Mouse (Mus musculus): ENCODE results near the gene Sema5a.

The Sema5a gene

DNA sequence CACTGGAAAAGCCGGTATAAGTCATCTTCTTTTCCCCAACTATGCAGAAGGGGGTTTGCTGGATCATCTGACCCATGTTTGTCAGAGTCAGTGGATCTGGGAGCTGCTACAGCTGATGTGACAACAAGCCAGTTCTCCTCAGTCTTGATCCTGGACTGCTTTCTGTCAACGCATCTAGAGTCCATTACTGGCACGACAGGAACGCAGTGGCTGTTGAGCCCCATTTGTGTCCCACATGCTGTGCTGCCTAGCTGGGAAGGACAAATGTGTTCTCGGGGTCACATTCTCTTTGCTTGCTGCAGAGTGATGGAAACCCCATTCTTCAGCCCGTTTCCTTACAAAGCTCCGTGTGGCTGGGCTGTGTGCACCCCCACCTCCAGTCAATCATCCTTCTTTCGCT, 12.7 kb downstream of the Sema5a start:
- no peak for DNase-seq

DNA sequence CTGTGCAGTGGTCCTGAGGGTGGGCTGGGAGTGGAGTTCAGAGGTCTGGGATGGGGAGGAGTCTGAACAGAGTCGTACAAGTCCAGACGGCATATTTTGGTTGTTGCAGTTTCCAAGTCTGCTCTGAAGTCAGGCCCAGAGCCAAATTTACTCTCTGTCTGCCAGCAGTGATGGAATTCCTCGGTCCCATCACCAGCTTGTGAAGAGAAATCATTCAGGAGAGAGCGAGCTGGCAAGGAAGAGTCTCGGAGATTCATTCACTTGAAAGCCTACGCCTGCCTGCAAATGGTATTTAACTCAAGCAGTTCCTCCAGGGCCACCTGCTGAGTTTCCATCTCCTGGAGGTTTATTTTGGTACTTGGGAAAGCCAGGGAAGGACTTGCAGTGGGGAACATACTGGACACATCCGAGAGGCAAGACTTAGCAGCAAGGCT, 13.3 kb downstream of the Sema5a start:
- peak; percentile 80 for DNase-seq

DNA sequence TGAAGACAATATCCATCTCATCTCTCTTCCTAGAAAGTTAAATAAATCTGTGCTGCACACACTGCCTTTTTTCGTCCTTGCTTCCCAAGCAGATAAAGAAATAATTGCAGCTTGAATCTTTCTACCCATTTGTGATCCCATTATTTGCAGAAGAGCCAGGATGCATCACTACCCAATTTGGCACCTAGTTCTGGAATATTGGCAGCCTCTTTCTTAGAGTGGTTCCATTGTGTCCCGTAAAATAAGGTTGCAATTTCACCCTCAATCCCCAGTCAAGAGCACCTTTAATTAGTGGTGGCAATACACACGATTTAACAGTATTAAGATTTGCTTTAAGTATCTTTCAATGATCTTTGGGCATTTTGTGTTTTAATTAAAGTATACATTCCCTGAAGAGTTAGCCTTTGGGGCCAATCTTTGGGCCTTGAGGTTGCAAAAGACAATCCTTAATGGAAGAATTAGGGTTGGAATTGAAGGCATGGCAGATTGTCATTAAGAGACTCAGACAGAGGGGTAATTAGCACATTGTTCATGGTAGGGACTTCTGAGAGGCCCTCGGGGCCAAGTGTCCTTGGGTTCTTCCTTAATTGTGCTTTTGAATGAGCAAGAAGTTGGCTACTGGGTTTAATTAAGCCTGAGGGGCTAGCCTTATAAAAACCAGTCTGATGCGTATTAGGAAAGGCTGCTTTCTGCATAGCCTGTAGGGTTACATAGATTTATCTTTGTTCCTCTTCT, 14.9 kb downstream of the Sema5a start:
- DNase-seq = no peak

DNA sequence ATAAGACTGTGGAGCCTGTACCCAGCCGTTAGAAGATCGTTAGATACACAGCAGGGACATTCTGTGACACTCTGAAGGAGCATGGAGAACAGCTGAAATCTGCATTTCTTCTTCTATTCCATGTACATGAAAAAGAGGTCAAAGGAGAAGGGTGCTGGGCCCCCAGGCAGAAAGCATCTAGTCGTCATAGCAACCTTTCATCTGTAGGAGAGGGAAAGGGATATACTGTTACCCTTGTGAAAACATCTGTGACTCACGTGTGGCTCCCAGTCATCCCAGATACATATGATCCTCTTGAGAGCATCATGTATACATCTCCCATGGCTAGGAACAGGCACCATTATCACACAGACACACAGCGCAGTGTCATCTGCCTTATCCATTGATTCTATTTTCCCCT, 16.3 kb downstream of the Sema5a start:
- DNase-seq = no peak

DNA sequence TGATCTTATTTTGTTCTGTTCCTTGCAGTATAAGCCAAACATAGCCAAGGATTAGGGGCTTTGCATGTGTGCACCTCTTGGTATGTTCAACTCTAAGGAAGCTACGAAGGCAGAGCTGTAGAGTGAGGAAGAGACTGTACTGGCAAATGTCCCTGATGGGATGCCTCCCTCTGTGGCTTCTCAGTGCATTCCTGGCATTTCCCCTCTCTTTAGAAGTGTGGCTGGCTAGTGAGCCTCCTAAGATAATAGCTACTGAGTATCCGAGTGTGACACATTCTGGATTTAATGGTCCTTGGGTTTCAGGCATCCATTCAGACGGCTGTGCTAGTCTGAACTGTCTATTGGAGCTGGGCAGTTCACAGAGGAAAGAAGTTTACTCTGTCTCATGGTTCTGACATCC, 19.0 kb downstream of the Sema5a start:
- DNase-seq = no peak

DNA sequence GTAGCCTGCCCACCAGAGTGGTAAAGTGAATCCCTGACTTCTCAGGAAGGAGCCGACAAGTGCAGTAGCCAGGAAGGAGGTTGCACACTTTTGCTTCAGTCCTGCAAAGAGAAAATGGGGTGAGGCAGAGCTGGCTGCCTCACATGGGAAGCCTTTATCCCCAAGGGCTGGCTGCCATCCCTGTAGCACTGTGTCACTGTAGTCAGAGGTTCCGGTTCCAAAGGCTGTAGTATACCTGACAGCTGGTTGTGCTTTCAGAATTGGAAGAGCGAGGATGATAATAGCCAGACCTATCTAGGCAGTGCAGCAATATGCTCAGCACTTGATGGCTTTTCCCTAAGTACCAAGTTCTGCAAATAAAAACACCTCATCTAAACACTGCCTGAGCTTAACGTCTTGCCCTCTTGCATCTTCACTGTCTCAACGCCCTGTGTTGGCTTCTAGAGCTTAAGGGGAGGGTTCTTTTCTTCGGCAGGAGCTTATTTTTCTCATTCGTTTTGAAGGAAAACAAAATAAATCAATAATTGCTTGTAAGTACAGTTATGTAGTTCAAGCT, 20.3 kb downstream of the Sema5a start:
- DNase-seq = no peak

DNA sequence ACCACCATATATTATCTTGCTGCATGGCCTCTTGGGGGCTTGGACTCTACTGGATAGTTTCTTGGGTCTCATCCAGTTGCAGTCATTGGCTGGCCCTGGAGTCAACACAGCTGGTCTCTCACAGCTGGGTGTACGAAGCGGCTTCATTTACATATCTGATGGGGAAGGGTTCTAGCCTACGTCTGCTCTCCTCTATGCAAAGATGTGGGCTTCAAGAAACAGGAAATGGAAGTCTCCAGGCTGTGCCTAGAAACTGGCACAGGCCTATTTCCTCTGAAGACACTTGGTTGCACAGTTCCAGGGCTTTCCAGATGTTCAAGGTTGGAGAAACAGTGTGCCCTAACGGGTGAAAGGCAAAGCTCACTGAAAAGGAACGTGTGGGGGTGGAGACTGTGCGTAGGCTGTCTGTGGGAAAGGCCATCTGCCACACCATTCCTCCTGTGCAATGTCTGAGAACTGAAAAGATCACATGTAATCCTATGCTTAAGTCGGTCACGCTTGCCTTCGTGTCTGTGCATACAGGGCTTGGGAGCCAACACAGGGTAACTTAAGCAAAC, 20.8 kb downstream of the Sema5a start:
- peak; percentile 49 for DNase-seq

DNA sequence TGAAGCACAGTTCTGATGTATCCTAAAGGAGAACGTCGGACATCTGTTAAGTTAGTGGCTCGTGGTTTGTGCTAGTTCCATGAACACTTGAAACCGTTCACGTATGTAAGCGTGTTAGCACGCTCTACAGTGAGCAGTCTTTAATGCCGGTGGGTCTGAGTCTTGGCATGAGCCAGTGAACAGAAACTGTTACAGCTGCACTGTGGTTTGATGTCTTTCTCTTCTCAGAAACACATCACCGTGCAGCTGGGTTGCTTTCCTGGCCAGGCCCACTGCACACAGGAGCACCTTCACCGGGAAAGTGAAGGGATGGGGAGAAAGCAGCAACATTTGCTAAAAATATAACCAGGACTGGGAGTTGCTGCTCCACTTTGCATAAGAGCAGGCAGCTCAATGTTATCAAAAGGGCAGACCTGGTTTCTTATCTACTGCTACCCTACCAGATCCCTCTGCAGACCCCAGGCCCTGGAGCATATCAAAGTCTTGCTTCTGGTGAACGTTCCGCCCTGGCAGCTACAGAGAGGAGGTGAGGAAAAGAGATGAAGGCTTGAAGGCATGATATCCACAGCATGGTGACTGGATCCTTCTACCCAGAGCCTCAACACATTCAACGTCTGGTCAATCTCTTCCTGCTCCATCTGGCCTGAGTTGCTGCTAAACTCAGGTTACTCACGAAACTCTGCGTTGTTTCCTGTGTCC, 21.7 kb downstream of the Sema5a start:
- no peak for DNase-seq

DNA sequence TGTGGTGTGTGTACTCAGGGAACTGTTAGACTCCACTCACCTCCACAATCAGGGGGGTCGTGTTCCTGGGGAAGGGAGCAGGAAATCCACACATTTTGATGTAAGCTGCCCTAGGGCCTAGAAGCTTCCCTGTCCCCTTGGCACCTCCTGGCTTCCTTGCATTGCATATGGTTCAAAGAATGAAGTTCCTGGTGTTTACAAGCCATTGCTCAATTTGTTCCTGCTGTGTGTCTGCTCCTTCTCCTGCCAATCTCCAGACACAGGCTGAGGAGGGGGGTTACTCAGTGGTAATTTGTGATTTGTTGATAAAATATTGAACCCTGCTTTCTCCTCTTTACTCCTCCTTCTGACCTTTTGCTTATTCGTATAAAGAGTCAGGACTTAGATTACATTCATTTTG, 25.5 kb downstream of the Sema5a start:
- DNase-seq = no peak

DNA sequence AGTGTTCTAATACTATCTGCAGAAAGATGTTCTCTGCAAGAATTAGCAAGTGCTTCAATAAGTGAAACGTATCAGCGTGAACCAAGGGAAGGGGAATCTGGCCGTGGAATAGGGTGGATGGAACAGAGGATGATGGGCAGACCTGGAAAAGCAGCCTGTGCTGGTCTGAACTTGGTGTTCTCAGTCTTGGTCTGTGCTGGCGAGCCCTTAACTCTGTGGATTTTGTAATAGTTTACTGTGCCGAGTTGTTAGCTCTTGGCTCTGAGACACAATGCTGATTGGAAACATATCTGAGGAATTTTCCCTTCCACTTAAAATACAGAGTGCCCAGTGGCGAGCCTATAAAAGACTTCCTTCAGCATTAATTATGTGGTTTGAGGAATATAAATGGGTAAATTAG, 29.3 kb downstream of the Sema5a start:
- DNase-seq = no peak

DNA sequence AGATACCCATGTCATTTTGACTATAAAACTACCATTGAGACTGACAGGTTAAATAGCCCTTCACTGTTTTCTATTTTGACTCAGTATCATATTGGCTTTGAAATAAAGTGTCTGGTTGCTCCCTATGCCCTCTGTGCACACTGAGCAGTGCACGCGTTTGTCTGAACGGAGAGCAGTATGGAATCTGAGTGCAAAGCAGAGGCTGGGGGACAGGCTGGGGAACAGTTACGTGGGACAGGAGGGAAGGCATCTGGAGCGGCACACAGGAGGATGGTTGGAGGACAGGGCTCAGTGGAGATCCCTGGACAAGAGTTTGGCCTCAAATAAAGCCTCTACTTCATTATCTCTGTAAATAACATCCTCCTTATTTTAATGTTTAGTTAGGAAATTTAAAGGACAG, 30.4 kb downstream of the Sema5a start:
- no peak for DNase-seq

DNA sequence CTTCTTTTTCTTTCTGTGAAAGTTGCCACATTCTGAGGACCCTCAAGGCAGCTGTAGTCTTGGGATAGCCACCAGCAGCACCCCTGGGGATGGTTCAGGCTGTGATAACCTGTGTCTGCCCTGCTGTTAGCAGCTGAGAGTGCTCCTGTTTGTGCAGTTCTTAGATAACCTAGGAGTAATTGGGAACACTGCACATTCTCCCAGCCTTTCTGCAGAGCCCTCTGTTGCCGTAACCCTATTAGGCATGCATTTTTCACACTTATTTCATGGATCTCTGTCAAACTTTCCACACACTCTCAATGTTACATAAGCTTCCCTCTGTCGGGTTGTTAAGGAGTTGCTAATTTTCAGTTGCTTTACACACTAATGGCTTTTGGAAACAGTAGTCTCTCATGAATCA, 34.0 kb downstream of the Sema5a start:
- no peak for DNase-seq

DNA sequence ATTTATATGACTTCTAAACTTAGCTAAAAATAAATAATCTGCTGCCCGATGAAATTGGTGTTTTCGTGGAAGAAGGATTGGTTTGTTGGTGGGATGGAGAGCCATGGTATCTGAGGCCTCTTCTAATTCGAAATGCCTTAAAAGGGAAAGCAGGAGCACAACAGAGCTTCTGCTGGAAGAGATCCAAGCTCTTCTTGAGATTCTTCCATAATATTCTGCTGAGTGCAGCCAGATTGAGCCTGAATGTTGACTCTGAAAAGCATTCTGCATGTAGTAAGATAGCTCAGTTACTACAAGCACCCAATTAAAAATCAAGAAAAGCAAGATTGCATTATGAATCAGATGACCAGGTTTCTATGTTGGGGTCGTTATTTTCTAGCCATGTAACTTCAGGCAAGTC, 36.8 kb downstream of the Sema5a start:
- DNase-seq = no peak

DNA sequence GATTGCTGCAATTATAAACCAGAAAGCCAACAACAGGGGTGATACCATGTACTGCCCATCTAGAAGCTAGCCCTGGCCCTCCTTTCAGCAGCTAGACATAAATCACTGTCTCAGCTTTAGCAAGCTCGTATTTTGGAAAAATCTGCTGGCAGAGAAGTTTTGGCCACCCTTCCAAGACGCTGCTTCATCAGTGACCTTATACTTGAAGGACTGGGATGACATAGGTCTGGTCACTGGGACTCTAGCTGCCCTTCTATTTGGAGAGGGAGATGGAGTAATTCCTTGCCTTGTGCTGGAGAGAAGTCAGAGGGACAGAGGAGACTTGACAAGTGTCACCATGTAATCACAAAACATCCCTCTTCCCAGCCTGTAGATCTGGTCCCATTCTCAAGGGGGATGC, 40.1 kb downstream of the Sema5a start:
- no peak for DNase-seq

DNA sequence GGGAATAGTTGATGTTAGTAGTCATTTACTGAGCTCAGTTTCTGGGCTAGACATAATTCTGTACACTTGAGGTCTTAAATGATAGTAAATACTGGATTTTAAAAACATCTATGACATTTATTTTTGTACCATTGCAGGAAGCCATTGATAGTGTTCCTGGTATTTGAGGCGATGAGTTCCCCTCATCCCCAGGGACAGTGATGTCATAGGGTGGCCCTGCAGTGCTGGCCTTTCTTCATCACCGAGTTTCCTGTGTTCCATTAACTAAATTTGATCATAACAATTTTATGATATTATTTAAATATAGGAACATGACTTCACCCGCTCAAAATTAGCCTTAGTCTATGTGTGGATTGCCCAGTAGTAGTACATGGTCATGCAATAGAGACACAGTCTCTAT, 41.7 kb downstream of the Sema5a start:
- no peak for DNase-seq

DNA sequence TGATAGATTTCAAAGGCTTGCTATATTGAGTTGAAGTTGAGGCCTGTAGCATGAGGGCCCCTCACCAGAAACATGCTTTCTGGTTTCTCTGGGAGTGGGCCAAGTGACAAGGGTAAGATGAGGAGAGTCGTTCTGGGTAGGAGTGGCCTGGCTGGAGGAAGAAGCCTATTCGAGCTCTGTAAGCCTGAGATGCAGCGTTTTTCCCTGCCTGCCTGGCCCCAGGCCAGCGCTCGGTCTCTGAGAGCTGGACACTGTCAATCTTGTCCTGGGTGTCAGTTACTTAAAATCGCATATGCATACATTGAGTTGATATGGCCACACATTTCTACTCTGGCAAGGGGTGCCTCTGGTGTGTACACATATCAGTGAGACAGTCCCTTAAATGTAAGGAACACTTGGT, 43.9 kb downstream of the Sema5a start:
- DNase-seq = no peak

DNA sequence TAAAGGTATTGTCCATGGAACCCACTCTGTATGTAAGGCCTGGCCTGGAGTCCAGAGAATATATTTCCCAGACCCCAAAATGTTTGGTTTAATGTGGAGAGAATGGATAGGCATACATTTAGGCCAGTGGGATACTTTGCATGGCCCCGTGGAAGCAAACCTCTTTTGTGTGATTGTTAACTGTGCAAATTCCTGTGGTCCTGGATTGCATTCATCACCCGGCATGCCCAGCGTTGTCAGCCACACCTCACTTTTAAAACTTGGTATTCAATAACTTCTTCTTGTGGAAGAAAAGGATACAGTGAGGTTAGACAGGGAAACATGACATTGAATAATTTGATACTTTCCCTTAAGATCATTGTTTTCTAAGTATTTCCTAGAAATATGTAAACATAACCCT, 46.4 kb downstream of the Sema5a start:
- DNase-seq = no peak

DNA sequence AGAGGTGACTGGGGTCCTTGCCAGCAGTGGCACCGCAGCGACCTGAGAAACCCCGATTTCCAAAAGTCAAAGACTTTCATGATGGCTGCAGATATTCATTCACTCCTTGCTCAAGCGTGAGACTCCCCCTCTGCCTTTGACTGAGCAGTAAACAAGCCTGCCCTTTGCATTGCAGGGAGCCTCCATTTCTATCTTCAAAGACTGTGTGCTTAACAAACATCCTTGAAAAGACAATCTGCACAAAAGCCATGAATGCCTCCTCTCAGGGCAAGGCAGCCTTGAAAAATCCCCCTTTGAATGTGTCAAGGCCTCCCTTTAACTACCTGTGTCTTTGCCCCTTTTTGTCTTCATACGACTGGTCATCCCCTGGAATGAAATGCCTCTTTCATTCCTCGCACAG, 51.9 kb downstream of the Sema5a start:
- DNase-seq = no peak

DNA sequence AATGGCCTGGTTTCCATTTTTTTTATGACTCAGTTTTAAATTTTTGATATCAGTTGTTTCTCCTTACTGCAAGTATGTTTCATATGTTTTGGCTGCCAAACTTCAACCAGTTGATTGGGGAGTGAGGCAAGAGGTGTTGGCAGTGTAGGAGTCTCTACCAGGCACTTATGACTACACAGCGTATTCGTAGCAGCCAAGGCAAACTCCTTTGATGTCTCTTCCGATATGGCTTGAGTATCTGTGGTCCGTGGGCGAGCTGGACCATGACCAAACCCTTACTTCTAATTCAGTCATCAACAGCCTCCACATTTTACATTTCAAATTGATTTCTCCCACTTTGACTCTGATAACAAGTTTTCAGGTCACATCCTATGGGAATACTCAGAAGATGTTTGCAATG, 52.7 kb downstream of the Sema5a start:
- no peak for DNase-seq

DNA sequence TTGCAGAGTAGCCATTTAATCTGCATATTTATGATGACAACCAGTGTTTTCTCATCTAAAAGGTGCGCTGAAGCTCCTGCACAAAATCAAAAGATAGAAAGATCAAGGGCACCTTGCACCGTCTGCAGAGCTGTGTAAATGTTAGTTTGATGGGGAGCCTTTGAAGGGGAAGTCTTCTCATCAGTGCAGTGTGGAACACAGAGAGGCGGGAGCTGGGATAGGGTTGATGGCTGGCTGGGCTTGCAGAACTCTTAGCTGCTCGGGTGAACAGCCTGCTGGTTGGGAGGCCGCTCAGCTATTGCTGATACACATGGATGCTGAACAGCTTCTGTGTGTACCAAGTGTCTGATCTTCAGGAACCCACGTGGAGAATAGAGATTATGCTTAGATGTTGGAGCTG, 53.9 kb downstream of the Sema5a start:
- DNase-seq = no peak

DNA sequence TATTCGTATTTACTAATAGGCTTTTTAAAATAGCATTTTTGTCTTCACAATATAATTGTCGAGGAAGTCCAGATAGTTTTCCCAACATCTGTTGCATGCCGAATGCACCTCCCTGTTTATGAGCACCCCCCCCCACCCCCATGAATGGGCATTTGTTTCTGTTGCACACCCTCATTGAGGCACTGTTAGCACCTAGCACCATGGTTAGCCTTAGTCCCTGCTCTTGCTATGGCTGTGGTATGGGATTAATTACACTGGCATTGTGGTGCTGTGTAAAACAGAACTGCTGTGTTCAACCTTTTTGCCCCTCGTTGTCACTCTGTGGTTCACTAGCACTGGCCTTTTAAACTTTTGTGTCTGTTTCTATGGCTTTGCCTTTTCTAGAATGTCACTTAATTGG, 56.4 kb downstream of the Sema5a start:
- DNase-seq = no peak

DNA sequence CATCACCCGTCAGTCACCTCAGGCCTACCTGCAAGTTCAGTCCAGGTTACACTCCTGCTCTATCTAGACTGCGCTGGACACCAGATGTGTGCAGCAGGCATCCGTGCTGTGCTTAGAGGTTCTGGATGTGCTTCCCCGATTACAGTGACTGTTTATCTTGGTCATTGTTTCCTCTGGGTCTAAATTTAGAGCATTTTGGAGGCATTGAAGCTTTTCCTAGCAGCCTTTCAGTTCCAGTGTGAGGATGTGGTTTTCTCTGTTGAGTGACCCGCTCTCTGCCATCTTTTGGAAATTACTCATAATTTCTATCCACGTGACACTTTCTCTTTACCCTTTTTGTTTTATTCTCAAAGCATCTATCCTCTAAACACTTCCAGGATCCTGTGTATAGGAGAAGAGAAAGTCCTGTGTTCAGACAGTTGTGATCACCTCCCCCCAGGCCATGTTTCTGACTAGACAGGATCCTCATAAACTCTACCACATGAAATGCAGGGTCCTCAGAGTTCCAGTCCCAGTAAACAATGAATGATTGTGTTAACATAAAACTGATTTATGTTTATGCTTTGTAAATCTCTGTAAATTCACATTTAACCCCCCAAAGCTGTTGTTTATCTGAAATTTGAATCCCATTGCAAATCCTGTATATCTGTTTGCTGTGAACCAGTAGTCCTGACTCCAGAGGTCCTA, 62.1 kb downstream of the Sema5a start:
- no peak for DNase-seq

DNA sequence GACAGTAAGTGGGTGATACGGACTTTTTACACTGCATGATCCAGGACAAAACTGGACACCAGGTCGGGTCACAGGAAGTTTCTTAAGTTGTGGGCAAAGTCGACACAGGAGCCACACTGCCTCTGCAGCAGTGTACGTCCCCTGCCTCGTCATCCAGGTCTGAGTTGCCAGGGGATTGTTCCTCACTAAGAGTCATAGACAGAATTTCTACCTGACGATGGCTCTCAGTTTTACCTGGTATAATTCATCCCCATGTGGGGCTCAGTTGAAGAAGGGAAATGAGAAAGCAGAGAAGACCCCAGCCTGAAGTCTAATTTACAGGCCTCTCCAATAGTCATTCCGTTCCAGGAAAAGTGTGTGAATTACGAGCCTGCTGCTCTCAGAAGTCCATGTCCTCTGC, 66.2 kb downstream of the Sema5a start:
- DNase-seq = no peak

DNA sequence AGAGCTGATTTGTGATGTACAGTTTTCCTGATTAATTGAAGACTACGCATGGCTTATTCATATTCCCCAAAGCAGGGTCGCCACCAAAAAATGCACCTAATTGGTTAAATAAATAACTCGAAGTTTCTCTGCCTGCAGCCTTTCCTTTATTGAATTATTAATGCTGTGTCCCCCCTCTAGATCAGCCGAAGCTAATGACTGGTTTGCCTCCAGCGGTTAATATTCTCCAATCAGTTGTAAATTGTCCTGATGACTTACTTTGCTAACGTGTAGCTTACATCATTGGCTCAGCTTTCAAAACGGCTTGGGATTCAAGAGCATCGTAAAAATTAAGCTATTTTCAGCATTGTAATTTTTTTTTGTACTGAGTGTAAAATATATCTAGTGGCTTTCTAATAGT, 66.7 kb downstream of the Sema5a start:
- no peak for DNase-seq

Data from cerebellum, adult 9-10 months (tissue).